Mouse (Mus musculus): ENCODE results near the gene Slc23a2.

Gene Slc23a2

DNA sequence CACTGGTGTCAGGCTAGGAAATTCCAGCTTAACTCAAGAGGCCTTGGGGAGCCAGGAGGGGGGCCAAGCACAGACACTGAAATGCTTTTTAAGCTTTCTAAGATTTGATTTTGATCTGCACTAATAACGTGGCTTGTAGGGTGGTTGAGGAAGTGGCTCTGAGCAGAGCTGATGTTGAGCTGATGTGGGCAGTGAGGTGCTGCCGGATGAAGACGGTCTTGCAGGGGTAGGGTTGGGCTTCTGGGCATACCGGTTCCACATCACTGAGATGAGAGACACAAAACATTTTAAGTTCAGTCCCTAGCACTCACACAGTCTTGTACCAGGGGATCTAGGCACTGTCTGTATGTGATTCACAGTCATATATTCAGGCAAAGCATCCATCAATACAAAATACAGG is 46.5 kb downstream of the Slc23a2 start:
- DNase-seq (ENCODE audit: low read depth, low spot score) = no peak

DNA sequence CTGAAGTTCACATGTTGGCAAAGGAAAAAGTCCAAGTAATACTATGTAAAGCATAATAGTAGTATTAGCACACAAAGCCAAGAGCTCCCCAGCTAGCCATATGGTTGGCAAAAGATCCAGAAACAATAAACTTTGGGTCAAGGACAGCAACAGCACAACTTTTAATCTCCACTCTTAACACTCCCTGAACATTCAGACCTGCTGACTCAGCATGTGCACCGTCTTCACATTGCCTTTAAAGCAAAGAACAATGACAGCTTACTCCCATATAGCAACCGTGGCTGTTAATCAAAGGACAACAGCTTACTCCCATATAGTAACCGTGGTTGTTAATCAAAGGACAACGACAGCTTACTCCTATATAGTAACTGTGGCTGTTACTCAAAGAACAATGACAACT is 48.3 kb downstream of the Slc23a2 start:
- no peak for DNase-seq (ENCODE audit: low read depth, low spot score)

DNA sequence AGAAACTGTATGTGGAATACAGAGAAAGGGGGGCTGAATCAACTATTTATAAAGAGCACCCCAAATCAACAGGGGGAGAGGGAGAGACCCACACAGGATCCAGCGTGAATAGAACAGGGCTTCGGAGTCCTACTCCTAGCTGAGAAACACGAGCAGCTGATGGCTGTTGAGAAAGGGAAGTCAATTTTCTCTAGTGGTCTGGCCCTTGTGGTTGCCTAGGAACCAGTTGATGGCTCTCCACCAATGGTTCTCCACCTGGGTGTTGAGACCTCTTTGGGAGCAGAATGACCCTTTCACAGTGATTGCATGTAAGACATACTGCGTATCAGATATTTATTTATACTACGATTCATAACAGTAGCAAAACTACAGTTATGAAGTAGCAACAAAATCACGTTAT is 49.1 kb downstream of the Slc23a2 start:
- no peak for DNase-seq (ENCODE audit: low read depth, low spot score)

DNA sequence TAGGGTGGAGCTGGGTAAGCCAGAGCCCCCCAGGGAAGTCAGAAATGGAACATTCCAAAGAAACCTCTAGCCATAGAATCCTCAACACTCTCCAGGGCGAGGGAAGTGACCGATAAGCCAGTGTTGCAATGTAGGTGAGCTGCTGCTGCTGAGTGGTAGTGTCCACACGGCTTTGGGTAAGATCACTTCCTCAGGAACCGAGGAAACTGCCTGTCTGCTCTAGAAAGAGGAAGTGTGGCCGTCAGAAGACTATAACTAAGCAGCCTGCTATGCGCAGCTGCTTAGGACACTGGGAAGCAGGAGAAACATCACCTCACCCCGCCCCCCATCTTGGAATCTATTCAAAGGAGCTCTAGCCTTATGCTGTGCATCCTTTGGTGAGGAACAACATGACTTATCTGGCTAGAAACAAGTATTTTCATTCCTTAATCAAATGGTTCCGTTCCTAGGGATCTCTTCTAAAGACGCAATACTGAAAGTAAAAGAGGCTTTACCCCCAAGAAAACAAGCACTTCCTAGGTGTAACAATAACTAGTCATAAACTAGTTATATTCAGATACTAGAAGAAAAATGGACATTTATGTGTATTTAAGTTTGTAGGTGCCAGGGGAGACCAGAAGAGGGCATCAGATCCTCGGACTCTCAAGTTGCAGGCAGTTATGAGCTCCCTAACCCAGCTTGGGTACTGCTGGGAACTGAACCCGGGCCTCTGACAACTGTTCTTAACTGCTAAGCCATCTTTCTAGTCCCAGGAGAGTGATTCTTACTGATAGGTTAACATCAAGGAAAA is 50.3 kb downstream of the Slc23a2 start:
- no peak for DNase-seq (ENCODE audit: low read depth, low spot score)

DNA sequence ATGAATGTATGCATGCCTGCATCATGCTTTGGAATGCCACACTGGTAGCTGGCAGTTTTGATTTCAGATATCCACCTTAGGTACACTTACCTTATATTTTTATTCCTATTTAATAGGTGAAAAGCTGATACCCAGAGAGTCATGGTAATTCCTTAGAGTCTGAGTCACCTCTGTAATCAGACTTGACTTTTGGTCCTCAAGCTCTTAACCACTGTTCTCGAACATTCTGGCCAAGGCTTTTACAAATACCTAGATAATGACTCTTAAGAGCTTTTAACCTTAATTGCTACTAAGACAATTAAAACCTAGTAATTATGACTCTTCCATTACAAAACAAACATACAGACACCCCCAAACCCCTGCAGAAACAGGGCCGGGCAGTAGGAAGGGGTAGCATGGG is 51.2 kb downstream of the Slc23a2 start:
- DNase-seq (ENCODE audit: low read depth, low spot score) = no peak

DNA sequence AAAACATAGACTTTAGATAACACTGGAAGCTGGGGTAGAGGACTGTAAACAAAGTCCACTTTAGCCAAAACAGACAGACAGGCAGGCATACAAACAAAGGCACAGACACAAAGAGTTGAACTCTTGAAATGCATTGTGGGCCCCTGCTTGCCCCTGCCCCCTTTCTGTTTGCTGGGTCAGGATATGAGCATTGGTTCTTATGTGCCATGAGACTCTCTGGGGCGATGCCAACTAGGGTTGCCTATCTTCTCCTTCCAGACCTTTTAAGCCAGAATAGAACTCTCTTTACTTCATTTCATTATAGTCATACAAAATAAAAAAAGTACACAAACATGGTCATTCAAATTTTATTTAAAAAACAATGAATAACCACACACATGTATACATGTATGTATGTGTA is 51.6 kb downstream of the Slc23a2 start:
- no peak for DNase-seq (ENCODE audit: low read depth, low spot score)

DNA sequence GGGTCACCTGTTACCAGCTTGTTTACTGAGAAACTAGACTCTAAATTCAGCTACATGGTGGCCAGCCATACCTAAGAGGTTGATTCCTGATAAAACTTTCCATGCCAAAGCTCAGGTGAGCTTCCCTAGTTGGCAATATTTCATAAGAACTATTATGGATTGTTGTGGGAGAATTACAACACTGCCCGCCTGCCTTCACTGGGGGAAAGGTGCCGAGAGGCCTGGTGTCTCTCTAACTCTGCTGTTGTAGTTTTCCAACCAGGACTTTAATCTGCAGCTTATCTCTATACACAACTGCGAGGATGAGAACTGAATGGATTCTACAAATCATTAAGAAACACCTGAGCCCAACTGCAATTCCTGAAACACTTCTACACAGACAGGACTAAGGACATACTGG is 52.2 kb downstream of the Slc23a2 start:
- no peak for DNase-seq (ENCODE audit: low read depth, low spot score)

DNA sequence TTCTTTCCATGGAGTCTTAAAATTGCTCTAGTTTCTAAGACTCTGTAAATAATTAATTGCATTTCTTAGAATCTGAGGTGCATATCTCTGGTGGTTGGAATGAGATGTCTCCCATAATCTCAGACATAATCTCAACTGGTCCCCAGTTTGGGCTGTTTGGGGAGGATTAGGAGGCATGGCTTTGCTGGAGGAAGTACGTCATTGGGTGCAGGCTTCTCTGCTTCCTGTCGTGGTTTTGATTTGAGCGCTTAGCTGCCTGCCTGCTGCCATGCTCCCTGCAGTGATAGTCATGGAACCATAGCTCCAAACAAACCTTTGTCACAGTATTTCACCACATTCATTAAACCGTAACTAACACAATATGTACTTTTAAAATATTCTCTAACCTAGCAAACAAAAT is 53.2 kb downstream of the Slc23a2 start:
- DNase-seq (ENCODE audit: low read depth, low spot score) = no peak

DNA sequence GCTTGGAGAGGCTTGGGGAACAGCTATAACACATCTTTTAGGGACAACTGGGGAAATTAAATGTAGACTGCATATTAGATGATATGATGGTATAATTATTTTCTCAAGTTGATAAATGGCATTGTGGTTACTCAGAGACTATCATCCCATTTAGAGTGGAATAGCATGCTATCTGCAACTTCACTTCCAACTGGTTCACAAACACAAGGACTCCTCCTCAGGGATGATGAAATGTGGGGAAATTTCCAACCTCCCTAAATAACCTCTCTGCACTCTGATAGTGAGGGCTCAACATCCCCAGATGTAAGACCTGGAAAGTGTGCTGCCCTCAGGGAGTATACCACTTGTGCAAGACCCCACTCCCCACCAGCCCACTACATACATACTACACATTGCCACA is 60.1 kb downstream of the Slc23a2 start:
- DNase-seq (ENCODE audit: low read depth, low spot score) = no peak

DNA sequence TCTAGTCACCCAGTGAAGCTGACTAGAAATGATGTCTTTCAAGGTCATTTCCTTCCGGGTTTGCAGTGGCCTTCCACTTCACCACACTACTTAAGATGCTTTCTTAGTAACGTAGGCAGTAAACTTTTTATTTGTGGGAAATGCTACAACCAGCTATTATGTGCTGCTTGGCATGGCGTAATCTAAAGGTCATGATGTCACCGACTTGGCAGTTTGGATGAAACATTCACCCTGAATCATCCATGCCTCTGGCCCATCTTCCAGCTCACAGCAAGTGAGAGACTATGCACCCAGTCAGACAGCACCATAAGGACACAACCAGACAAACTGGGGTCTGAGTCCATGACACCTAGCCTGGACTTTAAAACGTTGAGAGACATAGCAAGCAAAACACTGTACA is 60.5 kb downstream of the Slc23a2 start:
- no peak for DNase-seq (ENCODE audit: low read depth, low spot score)

DNA sequence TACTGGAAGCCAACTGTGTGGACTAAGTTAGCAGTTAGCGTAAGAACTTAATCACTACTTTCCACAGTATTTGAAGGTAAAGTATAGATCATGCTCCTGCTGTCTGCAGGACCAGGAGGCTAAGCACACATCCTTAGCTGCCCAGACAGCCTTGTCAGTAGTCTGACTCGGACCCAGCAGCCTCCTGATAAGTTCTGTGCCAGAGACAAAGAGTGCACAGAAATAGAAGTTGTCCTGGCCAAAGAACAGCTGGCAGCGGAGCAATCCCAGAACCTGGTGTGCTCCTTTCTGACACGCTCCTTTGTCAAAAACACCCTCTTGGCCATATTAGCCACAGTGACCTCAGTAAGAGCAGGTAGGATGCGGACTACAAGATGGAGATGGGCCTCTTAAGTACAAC is 65.8 kb downstream of the Slc23a2 start:
- no peak for DNase-seq (ENCODE audit: low read depth, low spot score)

DNA sequence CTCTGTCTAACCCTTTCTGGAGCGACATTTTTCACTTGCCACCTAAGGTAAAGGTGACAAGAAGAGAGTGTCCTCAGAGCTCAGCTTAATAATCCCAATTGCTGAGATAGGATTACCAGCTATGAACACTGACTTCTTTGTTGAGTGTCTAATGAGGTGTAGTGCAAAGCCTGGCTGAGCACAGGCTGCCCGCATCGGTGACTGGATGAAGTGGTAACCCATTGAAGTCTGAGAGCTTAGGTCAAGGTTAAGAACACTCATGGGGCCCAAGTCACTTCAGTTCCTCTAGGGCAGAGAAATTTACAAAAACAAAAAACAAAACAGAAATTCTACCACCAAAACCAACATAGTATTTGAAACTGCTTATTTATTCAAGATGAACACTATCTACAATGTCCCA is 71.9 kb downstream of the Slc23a2 start:
- DNase-seq (ENCODE audit: low read depth, low spot score) = no peak

DNA sequence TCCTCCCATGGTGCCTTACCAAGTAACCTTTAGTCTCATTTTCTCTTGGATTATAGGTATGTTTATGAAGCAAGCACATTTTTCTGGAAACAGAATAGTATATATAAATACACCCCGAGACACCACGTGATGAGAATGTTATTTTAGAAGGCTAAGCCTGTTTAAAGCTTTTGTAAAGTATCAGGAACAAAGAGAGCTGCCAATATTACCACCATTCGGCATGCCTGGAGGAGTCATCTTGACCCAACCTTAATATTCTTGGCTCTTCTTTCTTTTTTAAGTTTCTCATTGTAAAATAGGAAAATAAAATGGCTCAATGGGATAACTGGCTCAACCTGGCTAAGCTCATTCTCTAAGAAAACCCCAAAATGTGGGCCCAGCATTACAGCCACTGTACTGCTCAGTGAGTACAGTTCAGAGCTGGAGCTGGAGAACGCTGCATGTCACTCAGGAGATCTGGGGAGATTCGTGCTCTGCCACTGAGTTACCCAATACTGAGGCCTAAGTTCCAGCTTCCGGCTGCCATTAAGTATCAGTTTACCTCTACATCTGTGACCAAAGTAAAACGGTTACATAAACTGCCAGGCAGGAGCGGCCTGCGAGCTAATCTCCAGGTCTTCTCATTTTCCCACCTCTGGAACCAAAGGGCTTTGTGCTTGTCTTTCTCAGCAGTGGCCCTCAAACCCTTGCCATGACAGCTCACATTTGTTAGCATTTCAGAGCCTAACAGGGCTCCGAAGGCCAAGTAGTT is 74.7 kb downstream of the Slc23a2 start:
- no peak for DNase-seq (ENCODE audit: low read depth, low spot score)

DNA sequence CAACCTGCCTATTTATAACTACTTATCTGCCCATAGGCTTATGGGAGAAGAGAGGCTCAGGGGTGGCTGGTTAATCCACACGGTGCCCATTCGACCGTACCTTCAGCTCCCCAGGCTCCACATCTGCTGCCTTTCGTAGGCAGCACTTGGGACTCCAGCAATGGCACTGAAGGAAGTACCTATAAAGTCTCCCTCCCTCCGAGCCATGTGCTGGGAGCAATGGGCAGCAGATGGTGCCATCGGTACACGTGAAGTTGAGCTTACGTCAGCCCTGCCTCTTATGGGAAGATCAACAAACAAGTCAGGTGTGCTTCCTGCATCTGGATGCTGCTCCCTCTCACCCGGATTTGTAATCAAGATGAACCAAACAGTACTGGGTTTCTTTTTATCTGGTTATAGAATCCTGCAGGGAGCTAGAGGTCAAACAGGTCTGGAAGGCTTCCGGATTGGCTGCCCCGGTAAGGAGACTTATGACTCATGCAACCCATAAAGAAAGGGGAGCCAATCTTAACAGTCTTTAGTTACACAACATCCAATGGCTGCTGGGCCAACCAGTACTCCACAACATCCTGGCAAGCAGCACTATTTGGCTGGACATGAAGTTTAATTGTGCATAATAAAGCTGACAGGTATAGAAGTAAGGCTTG is 80.6 kb downstream of the Slc23a2 start:
- no peak for DNase-seq (ENCODE audit: low read depth, low spot score)

DNA sequence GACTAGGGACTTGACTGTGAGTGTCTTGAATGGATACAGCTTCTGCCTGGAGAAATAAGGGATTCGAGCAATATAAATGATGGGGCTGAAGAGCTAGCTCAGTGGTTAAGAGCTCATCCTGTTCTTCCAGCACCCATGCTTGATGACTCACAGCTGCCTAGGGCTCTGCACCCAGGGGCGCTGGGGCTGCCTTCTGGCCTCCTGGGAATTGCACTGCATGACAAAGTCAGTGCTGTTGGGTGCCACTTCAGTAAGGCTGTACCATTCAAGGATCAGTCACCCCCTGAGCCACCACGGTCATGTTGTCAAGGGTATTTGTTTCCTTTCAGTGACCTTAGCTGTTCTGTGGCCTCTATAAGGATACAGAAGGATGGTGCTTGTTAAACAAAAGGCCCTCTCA is 81.1 kb downstream of the Slc23a2 start:
- DNase-seq (ENCODE audit: low read depth, low spot score) = no peak

DNA sequence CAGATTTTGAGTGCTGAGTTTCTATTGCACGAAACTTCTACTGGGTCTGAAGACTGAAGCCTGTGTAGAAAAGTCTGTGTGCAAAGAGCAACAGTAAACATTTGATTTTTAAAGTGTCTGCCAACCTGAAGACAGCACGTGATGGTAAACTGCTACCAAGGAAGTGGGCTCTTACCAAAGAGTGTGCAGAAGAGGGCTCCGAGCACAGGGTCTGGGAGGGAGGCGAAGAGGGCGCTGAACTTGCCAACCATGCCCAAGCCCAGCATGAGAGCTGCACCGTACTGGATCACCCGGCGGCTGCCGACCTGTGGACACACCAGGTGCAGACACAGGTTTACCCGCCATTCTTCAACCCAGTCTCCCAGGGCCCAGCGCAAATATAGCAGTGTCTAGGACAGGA is 83.0 kb downstream of the Slc23a2 start:
- DNase-seq (ENCODE audit: low read depth, low spot score) = no peak

DNA sequence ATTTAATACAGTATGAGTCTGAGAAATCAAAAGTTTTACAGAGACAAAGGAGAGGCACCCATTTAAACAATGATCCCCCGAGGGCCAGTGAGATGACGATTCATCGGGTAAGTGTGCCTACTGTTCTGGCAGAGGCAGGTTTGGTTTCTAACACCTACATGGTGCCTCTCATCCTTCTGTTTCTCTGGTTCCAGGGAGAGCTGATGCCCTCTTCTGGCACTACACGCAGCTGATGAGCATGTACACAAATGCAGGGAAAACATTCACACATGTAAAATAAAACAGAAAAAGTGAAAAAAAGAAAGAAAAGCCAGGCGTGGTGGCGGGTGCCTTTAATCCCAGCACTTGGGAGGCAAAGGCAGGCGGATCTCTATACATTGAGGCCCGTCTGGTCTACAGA is 85.0 kb downstream of the Slc23a2 start:
- peak; percentile 34 for DNase-seq (ENCODE audit: low read depth, low spot score)

DNA sequence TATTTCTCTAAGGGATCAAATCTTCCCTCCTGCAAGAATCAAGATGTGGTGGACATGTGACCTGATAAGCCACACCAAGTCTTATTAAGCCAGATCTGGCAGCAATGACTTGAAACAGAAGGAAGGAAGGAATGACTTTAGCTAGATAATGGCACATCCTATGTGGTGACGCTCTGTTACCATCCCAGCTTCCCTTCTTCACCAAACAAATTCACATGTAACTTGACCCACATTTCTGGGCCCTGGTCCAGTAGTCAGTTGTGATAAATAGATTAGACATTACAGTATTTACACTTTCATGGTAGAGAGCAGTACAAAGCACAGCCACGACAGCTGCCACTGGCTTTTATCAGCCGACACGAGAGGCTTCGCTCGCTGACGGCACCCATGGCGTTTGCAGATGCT is 89.6 kb downstream of the Slc23a2 start:
- DNase-seq (ENCODE audit: low read depth, low spot score) = no peak

DNA sequence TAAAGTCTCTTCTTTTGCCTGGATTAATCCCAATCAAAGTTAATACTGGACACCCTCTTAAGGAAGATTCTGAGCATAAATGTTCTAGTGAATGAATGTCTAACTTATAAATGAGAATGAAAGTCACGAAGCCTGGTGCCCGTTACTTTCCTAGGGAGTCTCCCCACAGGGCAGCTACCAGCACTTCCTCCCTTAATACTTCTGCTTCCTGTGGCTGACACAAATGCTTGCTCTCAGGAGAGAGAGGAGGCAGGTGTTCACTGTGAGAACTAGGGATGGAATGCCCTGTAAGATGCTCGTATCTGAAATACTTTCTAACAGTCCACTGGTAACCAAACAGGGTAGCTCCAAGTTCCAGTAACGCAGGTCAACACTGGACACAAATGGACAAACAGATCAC is 91.1 kb downstream of the Slc23a2 start:
- DNase-seq (ENCODE audit: low read depth, low spot score) = no peak

DNA sequence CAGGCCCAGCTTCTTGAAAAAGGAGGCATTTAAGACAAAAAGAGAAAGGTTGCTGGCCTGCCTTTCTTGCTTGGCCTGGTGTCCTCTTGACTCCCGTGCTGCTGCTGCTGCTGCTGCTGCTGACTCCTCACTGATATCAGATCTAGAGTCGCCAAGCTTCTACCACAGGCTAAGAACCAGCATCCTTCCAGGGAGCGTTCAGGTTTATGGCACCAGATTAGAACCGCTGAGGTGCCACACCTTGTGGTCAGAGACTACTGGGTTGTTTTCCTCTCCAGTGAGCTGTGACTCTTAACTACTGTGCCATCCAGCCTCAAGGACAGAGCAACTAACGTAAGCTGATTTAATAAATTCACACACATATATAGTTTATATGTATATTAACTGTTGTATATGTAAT is 93.1 kb downstream of the Slc23a2 start:
- no peak for DNase-seq (ENCODE audit: low read depth, low spot score)

DNA sequence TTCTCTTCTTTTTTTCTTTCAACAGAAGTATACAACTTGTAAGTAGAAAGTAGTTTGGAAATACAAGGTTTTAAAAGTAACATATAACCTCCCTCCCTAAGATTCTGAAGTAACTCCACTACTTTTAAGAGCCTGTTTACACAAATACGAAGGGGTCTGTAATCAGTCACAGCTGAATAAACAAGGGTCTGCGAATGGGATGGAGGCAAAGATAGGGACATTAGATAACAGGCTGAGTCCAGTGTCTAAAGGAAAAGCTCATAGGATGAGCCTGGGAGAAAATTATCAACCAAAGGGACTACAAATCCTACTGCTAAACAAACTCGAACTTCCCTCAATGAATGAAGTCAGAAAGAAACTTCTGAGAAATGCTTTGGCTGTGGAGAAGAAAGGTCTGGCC is 95.0 kb downstream of the Slc23a2 start:
- no peak for DNase-seq (ENCODE audit: low read depth, low spot score)

DNA sequence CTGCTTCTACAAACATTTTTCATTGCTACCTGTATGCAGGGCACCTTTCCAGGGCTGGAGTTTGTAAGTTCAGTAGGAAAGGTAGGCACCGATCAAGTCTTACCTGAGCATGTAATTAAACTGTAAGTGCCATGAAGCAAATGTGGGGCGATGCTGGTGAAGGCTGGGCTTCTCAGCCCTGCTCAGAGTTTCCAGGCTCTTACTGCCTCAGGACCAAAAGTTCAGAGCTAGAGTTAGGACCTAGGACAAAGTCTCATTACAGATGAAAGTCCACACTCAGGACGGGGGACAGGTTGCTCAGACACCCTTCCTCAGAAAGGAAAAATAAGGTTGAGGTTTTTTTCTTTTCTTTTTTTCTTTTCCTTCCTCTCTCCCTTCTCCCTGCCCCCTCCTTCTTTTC is 95.4 kb downstream of the Slc23a2 start:
- DNase-seq (ENCODE audit: low read depth, low spot score) = no peak

Data from telencephalon, adult 2 months (tissue).